Mouse (Mus musculus) midbrain, postnatal 0 days (tissue): ENCODE data around the gene Slain2. TPM values are rescaled to one million over a fixed set of nuclear protein-coding genes. Genes with fewer than 3 reads are reported as not detected.

Source experiments
- ATAC-seq: fragments of 200-750 bp; cut with Nextera tagmentation; 2 replicates; pipeline ENCODE4 v1.8.0; 2017; ENCODE audit warnings: moderate number of reproducible peaks, mild to moderate bottlenecking, moderate TSS enrichment, moderate library complexity; ENCODE audit not compliant: low FRiP score
- DNase-seq: peaks from one replicate; pipeline ENCODE4 v3.0.0-alpha.2; 2015; ENCODE audit warnings: low spot score
- H3K27ac ChIP-seq: fragments of 300-500 bp; sonication (generic); 2 replicates; pipeline ENCODE4 v1.5.1; 2014; ENCODE audit warnings: low read depth, mild to moderate bottlenecking, low read length, mixed read lengths
- H3K27me3 ChIP-seq: fragments of 300-500 bp; sonication (generic); 2 replicates; pipeline ENCODE4 v1.6.1; 2014; ENCODE audit warnings: low read length, control low read depth, mixed read lengths; ENCODE audit not compliant: insufficient read depth
- H3K36me3 ChIP-seq: fragments of 300-500 bp; sonication (generic); 2 replicates; pipeline ENCODE4 v1.6.1; 2014; ENCODE audit warnings: low read length, control low read depth, mixed read lengths; ENCODE audit not compliant: insufficient read depth
- H3K4me1 ChIP-seq: fragments of 300-500 bp; sonication (generic); 2 replicates; pipeline ENCODE4 v1.6.1; 2014; ENCODE audit warnings: mild to moderate bottlenecking, control low read depth, antibody characterized with exemption, low read length, mixed read lengths; ENCODE audit not compliant: insufficient read depth
- H3K4me2 ChIP-seq: fragments of 300-500 bp; sonication (generic); 2 replicates; pipeline ENCODE4 v1.6.1; 2014; ENCODE audit warnings: low read depth, mild to moderate bottlenecking, low read length, mixed read lengths; ENCODE audit not compliant: poor library complexity, severe bottlenecking
- H3K4me3 ChIP-seq: fragments of 300-500 bp; sonication (generic); 2 replicates; pipeline ENCODE4 v1.5.1; 2014; ENCODE audit warnings: low read depth, mild to moderate bottlenecking, low read length, moderate library complexity
- H3K9ac ChIP-seq: fragments of 300-500 bp; sonication (generic); replicated peaks from 2 replicates; pipeline ENCODE4 v1.6.1; 2014; ENCODE audit warnings: mild to moderate bottlenecking, low read length, moderate library complexity, mixed read lengths; ENCODE audit not compliant: poor library complexity, severe bottlenecking
- H3K9me3 ChIP-seq: fragments of 300-500 bp; sonication (generic); 2 replicates; pipeline ENCODE4 v1.6.1; 2016; ENCODE audit warnings: low read length, control low read depth
- CTCF ChIP-seq: IDR thresholded peaks from 2 replicates; pipeline ENCODE4 v1.5.1; 2016; ENCODE audit warnings: antibody characterized with exemption, mild to moderate bottlenecking
- WGBS: fragments of 180-500 bp; shearing (Covaris S2); extraction: QIAGEN DNeasy Blood & Tissue Kit; methylation state at CpG from one replicate; pipeline ENCODE4 v1.1.7; 2014; 5-methylcytosine and 5-hydroxymethylcytosine counted together
- polyA plus RNA-seq: library from polyadenylated mRNA; unstranded; fragments of >200 nt; fragmentation: Nextera tagmentation; extraction: Ambion mirVana; gene quantifications from 2 replicates; pipeline ENCODE4 v1.2.1, GENCODE M21; 2015
- total RNA-seq: library from RNA; depleted of rRNA; stranded (reverse); fragments of >200 nt; gene quantifications from 2 replicates; pipeline ENCODE4 v1.2.3, GENCODE M21; 2014

The Slain2 gene
- total and polyA plus RNA-seq, 2 experiments from 2014 or later, result 10.8 to 42.2 TPM

- Histone ChIP-seq H3K9me3 (no peaks in the 10 kb centered on the region), H3K4me2 (peak overlapping the region; percentile 73), H3K4me1 (peaks cover 13% of the 10 kb centered on the region), H3K4me3 (peak overlapping the region; percentile 98), H3K27ac (no peak overlapping the region), H3K9ac (0 out of 2 replicates have a peak overlapping the region, but pooled peaks have one; percentile 0), H3K36me3 (no peaks in the 10 kb centered on the region), H3K27me3 (no peaks in the 10 kb centered on the region)
- 28% methylated on average over 4 of the region's 4 CpGs for WGBS
- TF ChIP-seq CTCF, result no peak
- no peak for DNase-seq
- ATAC-seq, result no peak
Observed at GRCm38 (mm10) chr5:72916048-72916447, 1.9 kb downstream of the Slain2 start.

- ATAC-seq (no peak), DNase-seq (no peak)
- H3K9me3 ChIP-seq, result no peaks in the 10 kb centered on the region
- H3K4me2 ChIP-seq, result peak overlapping the region; percentile 73
- no peaks in the 10 kb centered on the region for H3K36me3 ChIP-seq
- no peaks in the 10 kb centered on the region for H3K27me3 ChIP-seq
- H3K4me3 ChIP-seq, result peak overlapping the region; percentile 98; the same call in 1 of the 2 replicates
- no peak overlapping the region for H3K9ac ChIP-seq
- H3K4me1 ChIP-seq, result peaks cover 13% of the 10 kb centered on the region
- no peak overlapping the region for H3K27ac ChIP-seq
- 48% methylated on average over 1 of the region's 1 CpGs for WGBS
- TF ChIP-seq CTCF, result no peak
Observed at GRCm38 (mm10) chr5:72916851-72917250, 2.7 kb downstream of the Slain2 start.

GRCm38 (mm10) chr5:72920416-72920815, 6.3 kb downstream of the Slain2 start:
- Histone ChIP-seq H3K9me3 (no peaks in the 10 kb centered on the region), H3K4me2 (no peak overlapping the region), H3K27ac (no peak overlapping the region), H3K4me3 (no peak overlapping the region), H3K4me1 (peaks cover 13% of the 10 kb centered on the region), H3K27me3 (no peaks in the 10 kb centered on the region), H3K9ac (no peak overlapping the region), H3K36me3 (no peaks in the 10 kb centered on the region)
- WGBS, result 94% methylated on average over 4 of the region's 4 CpGs
- ATAC-seq, result no peak
- DNase-seq, result no peak
- no peak for TF ChIP-seq CTCF

GRCm38 (mm10) chr5:72921171-72921570, 7.1 kb downstream of the Slain2 start:
- peaks cover 8% of the 10 kb centered on the region for H3K4me1 ChIP-seq
- no peak overlapping the region for H3K27ac ChIP-seq
- H3K36me3 ChIP-seq, result no peaks in the 10 kb centered on the region
- ATAC-seq, result no peak
- DNase-seq, result no peak
- H3K4me3 ChIP-seq, result no peak overlapping the region
- H3K4me2 ChIP-seq, result no peak overlapping the region
- H3K9me3 ChIP-seq, result no peaks in the 10 kb centered on the region
- H3K9ac ChIP-seq, result no peak overlapping the region
- no peaks in the 10 kb centered on the region for H3K27me3 ChIP-seq
- 89% methylated on average over 8 of the region's 8 CpGs for WGBS
- TF ChIP-seq CTCF, result no peak

GRCm38 (mm10) chr5:72922796-72923195, 8.7 kb downstream of the Slain2 start:
- 95% methylated on average over 3 of the region's 3 CpGs for WGBS
- ATAC-seq, result no peak
- no peak for DNase-seq

GRCm38 (mm10) chr5:72927074-72927473, 13.0 kb downstream of the Slain2 start:
- Histone ChIP-seq H3K4me3 (no peak overlapping the region), H3K36me3 (no peaks in the 10 kb centered on the region), H3K4me2 (no peak overlapping the region), H3K27me3 (no peaks in the 10 kb centered on the region), H3K9ac (no peak overlapping the region), H3K27ac (no peak overlapping the region), H3K4me1 (no peaks in the 10 kb centered on the region), H3K9me3 (no peaks in the 10 kb centered on the region)
- ATAC-seq (no peak), DNase-seq (no peak)
- no peak for TF ChIP-seq CTCF

More at GRCm38 (mm10) chr5:72922796-72923195, 8.7 kb downstream of the Slain2 start:
- no peak for TF ChIP-seq CTCF
- Histone ChIP-seq H3K9ac (no peak overlapping the region), H3K4me2 (no peak overlapping the region), H3K9me3 (no peaks in the 10 kb centered on the region), H3K4me1 (no peaks in the 10 kb centered on the region), H3K4me3 (no peak overlapping the region), H3K27ac (no peak overlapping the region), H3K27me3 (no peaks in the 10 kb centered on the region), H3K36me3 (no peaks in the 10 kb centered on the region)
